Mouse (Mus musculus): ENCODE data around the gene Gm17304.

DNA sequence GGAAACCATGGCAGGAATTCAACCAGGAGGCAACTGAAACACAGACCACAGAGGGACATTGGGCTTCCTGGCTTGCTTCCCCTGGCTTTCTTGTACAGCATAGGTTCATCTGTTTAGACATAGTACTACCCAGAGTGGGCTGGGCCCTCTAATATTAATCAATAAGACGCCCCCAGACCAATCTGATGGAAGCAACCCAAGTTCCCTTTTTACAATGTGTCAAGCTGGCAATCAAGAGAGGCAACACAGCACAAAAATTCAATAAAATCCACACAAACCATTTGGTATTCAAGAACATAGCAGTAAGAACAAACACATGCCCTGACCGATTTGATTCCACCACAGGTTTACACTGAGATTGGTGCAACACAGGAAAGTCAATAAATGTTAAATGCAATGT, 6.1 kb downstream of the Gm17304 start:
- TF ChIP-seq CTCF (IDR thresholded peaks at IDR 0.05; ENCODE audit: borderline replicate concordance, insufficient read depth, low read depth, low read length) (no peak), POLR2A (IDR thresholded peaks at IDR 0.05; ENCODE audit: borderline replicate concordance, insufficient read depth, low read length) (no peak)

All from cerebellum, adult 2 months (tissue).